Mouse (Mus musculus): ENCODE data around the gene Fam102a. TPM values are rescaled to one million over a fixed set of nuclear protein-coding genes. Genes with fewer than 3 reads are reported as not detected.
A peak's percentile ranks its signal among the peaks of the same experiment; 100 is the strongest.

Gene Fam102a
- polyA plus RNA-seq, 1 experiment, result 37.5 TPM

GRCm38 (mm10) chr2:32525816-32526215, 9.3 kb upstream of the Fam102a start:
- Histone ChIP-seq H3K27me3 (ENCODE audit: control insufficient read depth, insufficient read depth, low read length) (no peaks in the 10 kb centered on the region), H3K4me3 (ENCODE audit: extremely low read depth, insufficient read depth, insufficient read length) (no peak overlapping the region), H3K4me1 (ENCODE audit: control insufficient read depth, insufficient read depth, insufficient read length) (no peaks in the 10 kb centered on the region), H3K36me3 (ENCODE audit: control insufficient read depth, insufficient read depth, low read length) (no peaks in the 10 kb centered on the region), H3K27ac (ENCODE audit: insufficient read depth, low read length) (no peak overlapping the region)
- TF ChIP-seq CTCF (IDR thresholded peaks at IDR 0.05; ENCODE audit: extremely low read depth, insufficient read depth, insufficient read length, insufficient replicate concordance), result no peak
- WGBS, result 94% methylated on average over 12 of the region's 12 CpGs
- DNase-seq (ENCODE audit: low read depth in 1 of 2, low spot score in 2 of 2), result no peak

- Histone ChIP-seq H3K4me1 (ENCODE audit: control insufficient read depth, insufficient read depth, insufficient read length) (no peaks in the 10 kb centered on the region), H3K36me3 (ENCODE audit: control insufficient read depth, insufficient read depth, low read length) (no peaks in the 10 kb centered on the region), H3K4me3 (ENCODE audit: extremely low read depth, insufficient read depth, insufficient read length) (no peak overlapping the region), H3K27me3 (ENCODE audit: control insufficient read depth, insufficient read depth, low read length) (no peaks in the 10 kb centered on the region), H3K27ac (ENCODE audit: insufficient read depth, low read length) (no peak overlapping the region)
- TF ChIP-seq POLR2A (IDR thresholded peaks at IDR 0.05; ENCODE audit: low read depth, low read length) (no peak), CTCF (IDR thresholded peaks at IDR 0.05; ENCODE audit: extremely low read depth, insufficient read depth, insufficient read length, insufficient replicate concordance) (no peak)
- WGBS, result 80% methylated on average over 14 of the region's 14 CpGs
- no peak for DNase-seq (ENCODE audit: low read depth in 1 of 2, low spot score in 2 of 2)
Measured at GRCm38 (mm10) chr2:32527468-32527966, 7.6 kb upstream of the Fam102a start.

- 90% methylated on average over 1 of the region's 1 CpGs for WGBS
- no peaks in the 10 kb centered on the region for H3K4me1 ChIP-seq (ENCODE audit: control insufficient read depth, insufficient read depth, insufficient read length)
- no peak overlapping the region for H3K27ac ChIP-seq (ENCODE audit: insufficient read depth, low read length)
- DNase-seq (ENCODE audit: low read depth in 1 of 2, low spot score in 2 of 2), result no peak
- H3K4me3 ChIP-seq (ENCODE audit: extremely low read depth, insufficient read depth, insufficient read length), result no peak overlapping the region
- no peak for TF ChIP-seq POLR2A (IDR thresholded peaks at IDR 0.05; ENCODE audit: low read depth, low read length)
- TF ChIP-seq CTCF (IDR thresholded peaks at IDR 0.05; ENCODE audit: extremely low read depth, insufficient read depth, insufficient read length, insufficient replicate concordance), result no peak
- no peaks in the 10 kb centered on the region for H3K27me3 ChIP-seq (ENCODE audit: control insufficient read depth, insufficient read depth, low read length)
- H3K36me3 ChIP-seq (ENCODE audit: control insufficient read depth, insufficient read depth, low read length), result no peaks in the 10 kb centered on the region
Measured at GRCm38 (mm10) chr2:32528326-32528725, 6.8 kb upstream of the Fam102a start.

- H3K27me3 ChIP-seq (ENCODE audit: control insufficient read depth, insufficient read depth, low read length), result no peaks in the 10 kb centered on the region
- H3K36me3 ChIP-seq (ENCODE audit: control insufficient read depth, insufficient read depth, low read length), result no peaks in the 10 kb centered on the region
- no peak overlapping the region for H3K27ac ChIP-seq (ENCODE audit: insufficient read depth, low read length)
- TF ChIP-seq CTCF (IDR thresholded peaks at IDR 0.05; ENCODE audit: extremely low read depth, insufficient read depth, insufficient read length, insufficient replicate concordance), result no peak
- no peak for TF ChIP-seq POLR2A (IDR thresholded peaks at IDR 0.05; ENCODE audit: low read depth, low read length)
- 26% methylated on average over 2 of the region's 2 CpGs for WGBS
- H3K4me1 ChIP-seq (ENCODE audit: control insufficient read depth, insufficient read depth, insufficient read length), result no peaks in the 10 kb centered on the region
- no peak overlapping the region for H3K4me3 ChIP-seq (ENCODE audit: extremely low read depth, insufficient read depth, insufficient read length)
- DNase-seq (ENCODE audit: low read depth in 1 of 2, low spot score in 2 of 2), result no peak
Measured at GRCm38 (mm10) chr2:32530479-32530878, 4.7 kb upstream of the Fam102a start.

GRCm38 (mm10) chr2:32533163-32533562, 2.0 kb upstream of the Fam102a start:
- Histone ChIP-seq H3K36me3 (ENCODE audit: control insufficient read depth, insufficient read depth, low read length) (no peaks in the 10 kb centered on the region), H3K27me3 (ENCODE audit: control insufficient read depth, insufficient read depth, low read length) (no peaks in the 10 kb centered on the region), H3K27ac (ENCODE audit: insufficient read depth, low read length) (no peak overlapping the region), H3K4me1 (ENCODE audit: control insufficient read depth, insufficient read depth, insufficient read length) (peaks cover 7% of the 10 kb centered on the region; the same call in 1 of the 2 replicates), H3K4me3 (ENCODE audit: extremely low read depth, insufficient read depth, insufficient read length) (no peak overlapping the region)
- 91% methylated on average over 2 of the region's 2 CpGs for WGBS
- TF ChIP-seq CTCF (IDR thresholded peaks at IDR 0.05; ENCODE audit: extremely low read depth, insufficient read depth, insufficient read length, insufficient replicate concordance), result no peak
- DNase-seq (ENCODE audit: low read depth in 1 of 2, low spot score in 2 of 2), result no peak

- H3K4me1 ChIP-seq (ENCODE audit: control insufficient read depth, insufficient read depth, insufficient read length), result peaks cover 12% of the 10 kb centered on the region
- WGBS, result 14% methylated on average over 13 of the region's 13 CpGs
- H3K4me3 ChIP-seq (ENCODE audit: extremely low read depth, insufficient read depth, insufficient read length), result peak overlapping the region; percentile 68; the same call in 1 of the 2 replicates
- no peaks in the 10 kb centered on the region for H3K36me3 ChIP-seq (ENCODE audit: control insufficient read depth, insufficient read depth, low read length)
- DNase-seq (ENCODE audit: low read depth in 1 of 2, low spot score in 2 of 2), result peak in 1 of 2 experiments; percentile 32
- H3K27ac ChIP-seq (ENCODE audit: insufficient read depth, low read length), result peak overlapping the region; percentile 62
- TF ChIP-seq POLR2A (IDR thresholded peaks at IDR 0.05; ENCODE audit: low read depth, low read length) (no peak), CTCF (IDR thresholded peaks at IDR 0.05; ENCODE audit: extremely low read depth, insufficient read depth, insufficient read length, insufficient replicate concordance) (no peak)
- no peaks in the 10 kb centered on the region for H3K27me3 ChIP-seq (ENCODE audit: control insufficient read depth, insufficient read depth, low read length)
Measured at GRCm38 (mm10) chr2:32534061-32534732, 935 bp upstream of the Fam102a start.

- Histone ChIP-seq H3K27ac (ENCODE audit: insufficient read depth, low read length) (peak overlapping the region; percentile 99), H3K4me3 (ENCODE audit: extremely low read depth, insufficient read depth, insufficient read length) (peak overlapping the region; percentile 93), H3K36me3 (ENCODE audit: control insufficient read depth, insufficient read depth, low read length) (no peaks in the 10 kb centered on the region), H3K4me1 (ENCODE audit: control insufficient read depth, insufficient read depth, insufficient read length) (peaks cover 16% of the 10 kb centered on the region), H3K27me3 (ENCODE audit: control insufficient read depth, insufficient read depth, low read length) (no peaks in the 10 kb centered on the region)
- DNase-seq (ENCODE audit: low read depth in 1 of 2, low spot score in 2 of 2), result peak; percentile 52 to 73
- TF ChIP-seq POLR2A (IDR thresholded peaks at IDR 0.05; ENCODE audit: low read depth, low read length), result peak; percentile 34
- TF ChIP-seq CTCF (IDR thresholded peaks at IDR 0.05; ENCODE audit: extremely low read depth, insufficient read depth, insufficient read length, insufficient replicate concordance), result no peak
- 1% methylated on average over 46 of the region's 56 CpGs for WGBS
Measured at GRCm38 (mm10) chr2:32535501-32535991, 414 bp downstream of the Fam102a start.
